Mouse (Mus musculus) gastrocnemius, postnatal 14 days (tissue): ENCODE measurements at regions not wholly inside any gene's neighbourhood (a gene's known extent, or its start where the extent isn't known, plus 50 kb on each side); places are given as distances from the start of the nearest gene placed in this dataset.

ENCODE experiments used
- DNase-seq: peaks from one replicate; pipeline ENCODE4 v3.0.0; 2021; ENCODE audit warnings: mixed read lengths
- intact Hi-C: fragments of 180-260 bp; cut with DNase I; formaldehyde crosslinking; loops from one replicate; pipeline ENCODE4 v1.15.1; 2025; ENCODE audit warnings: low total_unique reads

GRCm38 (mm10) chr3:144378524-144379225 lies 173.7 kb upstream of the Lmo4 start:
- no peak for DNase-seq
- intact Hi-C loops, result no loop called here

DNA sequence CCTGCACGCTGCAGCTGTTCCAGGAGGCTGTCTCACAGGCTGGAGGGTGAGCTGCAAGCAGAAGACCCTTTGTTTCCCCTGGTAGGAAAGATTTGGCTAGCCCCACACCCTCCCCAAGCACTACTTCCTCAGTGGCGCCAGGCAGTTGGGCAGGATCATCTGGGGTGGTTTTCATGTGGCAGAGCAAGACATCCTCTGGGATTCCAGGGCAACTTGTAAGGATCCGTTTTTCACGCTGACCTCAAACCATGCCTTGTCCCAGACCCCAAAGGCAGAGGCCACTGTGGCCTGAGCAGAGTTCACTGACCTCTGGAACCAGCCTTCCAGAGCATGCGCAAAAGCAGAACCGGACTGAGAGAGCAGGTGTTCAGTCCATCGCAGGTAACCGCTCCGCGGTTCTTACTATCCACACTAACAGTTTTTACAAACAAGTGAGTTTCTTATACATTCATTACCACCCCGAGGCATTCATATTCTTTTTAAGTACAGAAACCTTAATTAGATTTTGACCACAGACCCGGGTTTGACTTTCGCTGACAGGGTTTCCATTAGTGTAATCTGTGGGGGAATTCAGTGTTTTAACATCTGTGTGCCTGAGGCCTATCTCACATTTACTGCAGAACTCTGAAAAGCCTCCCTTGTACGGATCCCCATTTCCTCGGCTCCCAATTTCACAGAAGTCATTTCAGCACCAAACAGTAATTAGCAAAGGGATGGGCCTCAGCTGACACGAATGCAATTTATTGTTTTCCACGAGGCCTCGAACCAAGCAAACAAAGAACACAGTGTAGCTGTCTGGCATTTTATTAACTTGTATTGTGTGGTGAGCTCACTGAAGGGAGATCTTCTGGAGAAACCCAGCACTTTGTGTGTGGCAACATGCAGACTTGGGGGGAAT lies 172.9 kb upstream of the Lmo4 start:
- intact Hi-C loops, result no loop called here

GRCm38 (mm10) chr3:144376463-144377402 lies 171.7 kb upstream of the Lmo4 start:
- intact Hi-C loops, result no loop called here
- no peak for DNase-seq

More for the DNA sequence above, 172.9 kb upstream of the Lmo4 start:
- no peak for DNase-seq

DNA sequence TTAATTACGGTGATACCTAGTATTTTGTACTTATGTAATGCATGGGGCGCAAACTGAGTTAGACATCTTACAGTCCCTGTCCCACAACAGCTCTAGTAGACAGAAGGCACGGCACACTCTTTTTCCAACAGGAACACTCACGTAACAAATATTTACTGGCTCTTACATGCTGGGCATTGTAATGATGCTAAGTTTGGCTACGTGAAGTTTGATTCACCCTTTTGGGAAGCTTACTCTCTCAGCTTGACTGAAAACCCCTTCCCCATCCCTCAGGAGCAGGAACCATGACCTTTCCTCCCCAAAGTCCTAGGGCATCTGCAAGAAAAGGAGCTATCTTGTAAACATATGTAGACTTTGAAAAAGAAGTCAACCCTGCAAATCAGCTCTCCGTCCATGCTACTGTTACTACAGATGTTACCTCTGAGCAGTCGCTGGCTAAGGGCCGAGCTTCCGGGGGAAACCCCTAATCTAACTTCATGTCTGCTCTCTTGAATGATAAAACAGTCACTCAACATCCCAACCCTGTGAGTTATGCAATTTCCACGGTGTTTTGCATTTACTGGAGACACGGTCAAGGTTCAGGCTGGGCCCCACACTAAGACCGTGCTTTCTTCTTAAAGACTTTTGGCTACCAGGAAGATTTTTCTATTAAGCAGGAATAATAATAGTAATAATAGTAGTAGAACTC lies 170.8 kb upstream of the Lmo4 start:
- intact Hi-C loops, result no loop called here
- no peak for DNase-seq

DNA sequence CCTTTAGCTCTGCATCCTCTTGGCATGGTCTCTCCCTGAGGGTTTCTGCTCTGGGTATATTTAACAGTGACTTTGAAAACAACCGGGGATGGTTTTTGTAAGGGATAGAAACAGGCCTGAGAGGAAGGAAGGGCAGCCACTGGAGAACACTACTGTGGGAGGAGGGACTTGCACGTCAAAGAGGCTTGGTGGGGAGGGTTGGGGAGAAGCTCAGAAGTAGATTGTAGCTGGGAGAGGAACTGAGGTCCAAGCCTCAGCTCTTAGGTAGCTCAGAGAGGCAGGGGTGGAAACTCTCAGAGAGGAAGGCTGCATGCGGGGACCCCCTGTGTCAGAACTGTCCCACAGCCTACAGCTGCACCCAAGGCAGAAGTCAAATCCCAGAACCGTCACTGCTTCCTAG lies 163.3 kb upstream of the Lmo4 start:
- DNase-seq, result no peak
- intact Hi-C loops, result no loop called here

DNA sequence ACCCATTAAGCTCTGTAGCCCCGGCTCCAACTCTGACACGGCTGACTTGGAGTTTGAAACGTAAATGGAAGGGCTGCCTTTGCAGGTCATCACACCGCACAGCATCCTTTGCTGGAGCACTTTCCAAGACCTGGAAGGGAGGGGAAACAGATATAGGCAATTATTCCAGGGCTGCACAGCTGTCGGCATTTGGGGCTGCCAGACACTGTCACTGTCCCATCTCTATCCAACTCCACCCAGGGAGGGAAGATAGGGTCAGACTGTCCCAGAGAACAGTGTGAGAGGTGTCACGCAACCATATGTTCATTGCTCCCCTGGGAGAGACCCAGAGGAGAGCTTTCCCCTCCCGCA lies 162.7 kb upstream of the Lmo4 start:
- intact Hi-C loops, result no loop called here

GRCm38 (mm10) chr3:144366976-144367765 lies 162.2 kb upstream of the Lmo4 start:
- no peak for DNase-seq
- intact Hi-C loops, result no loop called here

More for the DNA sequence above, 162.7 kb upstream of the Lmo4 start:
- DNase-seq, result no peak

DNA sequence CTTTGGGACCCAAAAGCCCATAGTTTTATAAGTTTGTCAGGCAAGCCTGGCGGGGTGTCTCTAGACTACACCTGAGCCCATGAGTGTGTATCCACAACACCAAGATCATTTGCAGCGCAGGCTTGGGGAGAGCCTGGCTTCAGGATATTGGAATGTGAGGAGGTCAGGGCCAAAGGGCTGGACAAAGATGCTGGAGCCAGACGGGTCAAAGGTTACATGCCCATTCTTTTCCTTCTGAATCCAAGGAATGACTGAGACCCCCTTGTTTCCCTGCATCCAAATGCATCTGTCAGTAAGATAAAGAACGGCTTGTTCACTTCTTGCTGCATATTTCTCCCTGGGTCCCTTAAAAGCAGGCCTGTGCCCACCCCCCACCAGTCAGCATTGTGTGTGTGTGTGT lies 160.9 kb upstream of the Lmo4 start:
- no peak for DNase-seq
- intact Hi-C loops, result no loop called here

- peak; percentile 43 for DNase-seq
- intact Hi-C loops, result no loop called here
Measured at GRCm38 (mm10) chr3:144362472-144362871, 157.5 kb upstream of the Lmo4 start.

GRCm38 (mm10) chr3:144361203-144361978 lies 156.4 kb upstream of the Lmo4 start:
- DNase-seq, result no peak
- intact Hi-C loops, result no loop called here

DNA sequence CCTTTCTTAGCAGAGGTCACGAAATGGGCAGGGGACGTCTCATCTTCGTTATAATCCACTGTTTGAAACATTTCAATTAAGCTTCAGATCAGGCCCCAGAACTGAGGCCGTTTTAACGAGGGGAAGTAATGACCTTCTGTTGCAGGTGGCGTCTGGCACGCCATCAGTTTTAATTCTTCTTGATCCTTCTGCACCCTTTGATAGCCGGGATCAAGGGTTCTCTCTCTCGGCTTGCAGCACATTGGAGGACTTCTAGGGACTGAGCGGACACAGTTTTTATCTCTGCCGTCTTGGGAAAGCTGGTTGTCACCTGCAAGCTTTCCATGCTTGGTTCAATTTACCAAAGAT lies 151.9 kb upstream of the Lmo4 start:
- no peak for DNase-seq
- intact Hi-C loops, result no loop called here

- intact Hi-C loops, result no loop called here
- no peak for DNase-seq
Measured at GRCm38 (mm10) chr3:144356103-144356947, 151.3 kb upstream of the Lmo4 start.

DNA sequence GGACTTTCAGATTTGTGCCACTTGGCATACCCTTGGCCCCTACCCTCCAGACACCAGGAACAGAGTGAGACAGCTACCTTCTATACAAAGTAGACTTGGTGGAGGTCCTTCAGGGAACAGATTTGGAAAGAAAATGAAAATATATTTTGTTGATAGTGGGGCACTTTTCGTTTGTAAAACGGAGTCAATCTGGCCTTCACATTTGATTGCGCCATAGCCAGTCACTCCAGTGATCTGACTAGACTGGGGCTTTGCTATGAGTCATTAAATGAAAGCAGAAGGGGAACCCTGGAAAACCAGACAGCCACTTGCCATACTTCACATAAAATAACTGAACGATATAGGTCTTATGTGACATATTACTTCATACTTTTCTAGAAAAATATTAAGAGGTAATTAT lies 147.5 kb upstream of the Lmo4 start:
- no peak for DNase-seq
- intact Hi-C loops, result no loop called here

DNA sequence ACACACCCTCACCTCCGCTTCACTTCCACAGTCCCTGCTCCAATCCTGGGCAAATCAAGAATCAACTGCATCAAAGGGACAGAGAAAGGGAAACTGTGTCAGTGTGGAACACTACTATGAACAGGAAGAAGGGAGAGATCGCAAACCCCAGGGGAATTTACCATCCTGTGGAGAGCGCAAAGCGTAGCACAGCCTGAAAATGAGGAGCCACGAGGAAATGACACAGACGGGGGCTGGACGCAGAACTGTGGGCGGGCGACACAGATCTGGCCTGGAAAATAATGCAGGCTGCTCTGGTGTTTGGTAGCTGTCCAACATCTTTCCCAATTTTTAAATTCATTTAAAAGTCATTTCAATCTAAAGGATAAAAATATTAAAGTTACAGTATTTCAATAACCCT lies 143.4 kb upstream of the Lmo4 start:
- intact Hi-C loops, result no loop called here
- DNase-seq, result no peak

GRCm38 (mm10) chr3:144335237-144335636 lies 130.2 kb upstream of the Lmo4 start:
- intact Hi-C loops, result no loop called here
- DNase-seq, result no peak

- DNase-seq, result no peak
- intact Hi-C loops, result no loop called here
Measured at GRCm38 (mm10) chr3:144334201-144334600, 129.2 kb upstream of the Lmo4 start.

DNA sequence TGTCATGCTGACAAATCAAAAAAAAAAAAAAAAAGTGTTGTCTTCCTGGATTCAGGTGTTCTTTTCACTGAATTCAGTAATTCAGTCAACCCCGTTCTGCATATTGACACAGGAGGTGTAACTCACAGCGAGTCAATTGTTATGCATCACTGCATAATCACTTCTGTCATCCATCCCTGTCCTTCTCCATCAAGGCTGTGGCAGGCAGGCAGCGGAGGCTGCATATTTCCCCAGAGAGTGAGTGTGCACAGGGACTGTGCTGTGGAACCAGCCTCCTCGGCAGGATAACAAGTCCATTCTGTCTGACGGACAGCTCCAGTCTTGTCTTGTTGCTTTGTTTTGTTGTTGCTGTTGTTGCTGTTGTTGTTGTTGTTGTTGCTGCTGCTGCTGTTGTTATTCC lies 127.3 kb upstream of the Lmo4 start:
- DNase-seq, result no peak
- intact Hi-C loops, result no loop called here
